Mouse (Mus musculus): Measurements from ENCODE around the gene Ifitm1. TPM values are rescaled to one million over a fixed set of nuclear protein-coding genes. Genes with fewer than 3 reads are reported as not detected.
"Not testable (repeated sequence)": the region's sequence is repeated elsewhere in the genome, so short reads cannot be mapped to it uniquely, and the experiment has no call there.

Ifitm1 gene
- polyA plus RNA-seq, 1 experiment from 2014 or later: 3.0 TPM

- H3K9me3 ChIP-seq (replicated peaks): no peaks in the 10 kb centered on the region
- H3K4me3 ChIP-seq: no peak overlapping the region
- no peaks in the 10 kb centered on the region for H3K36me3 ChIP-seq
- H3K27me3 ChIP-seq (replicated peaks): peaks cover 18% of the 10 kb centered on the region
- peaks cover 11% of the 10 kb centered on the region for H3K4me1 ChIP-seq (replicated peaks)
- H3K4me2 ChIP-seq: no peak overlapping the region
- ATAC-seq (ENCODE audit: insufficient number of reproducible peaks, low FRiP score): no peak
- no peak overlapping the region for H3K27ac ChIP-seq (ENCODE audit: poor library complexity, severe bottlenecking)
- WGBS: 75% methylated on average over 5 of the region's 5 CpGs
- no peak overlapping the region for H3K9ac ChIP-seq
These were observed 7.0 kb upstream of the Ifitm1 start for GRCm38 (mm10) chr7:140960026-140960425.

DNA sequence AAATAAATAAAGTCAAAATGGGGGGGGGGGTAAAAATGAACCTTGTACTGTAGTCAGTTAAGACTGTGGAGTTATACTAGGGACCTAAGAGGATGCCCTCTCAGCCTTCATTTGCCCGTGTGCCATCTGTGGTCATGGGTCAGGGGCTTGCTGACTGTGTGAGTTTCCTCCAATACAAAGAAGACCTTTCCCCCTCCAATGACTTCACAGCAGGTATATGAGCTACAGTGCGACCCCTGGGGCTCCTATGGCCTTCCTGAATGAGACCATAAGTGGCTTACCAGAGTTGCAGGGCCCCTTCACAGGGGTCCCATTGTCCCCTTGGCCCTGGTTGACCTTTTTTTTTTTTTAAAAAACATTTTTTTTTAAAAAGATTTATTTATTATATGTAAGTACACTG is 5.6 kb upstream of the Ifitm1 start:
- Histone ChIP-seq H3K27ac (ENCODE audit: poor library complexity, severe bottlenecking) (no peak overlapping the region), H3K4me2 (no peak overlapping the region), H3K4me3 (no peak overlapping the region), H3K36me3 (no peaks in the 10 kb centered on the region), H3K4me1 (replicated peaks) (peaks cover 2% of the 10 kb centered on the region; the same call in 1 of the 2 replicates), H3K27me3 (replicated peaks) (peaks cover 21% of the 10 kb centered on the region), H3K9me3 (replicated peaks) (no peaks in the 10 kb centered on the region), H3K9ac (no peak overlapping the region)
- 74% methylated on average over 2 of the region's 2 CpGs for WGBS
- ATAC-seq (ENCODE audit: insufficient number of reproducible peaks, low FRiP score): no peak

DNA sequence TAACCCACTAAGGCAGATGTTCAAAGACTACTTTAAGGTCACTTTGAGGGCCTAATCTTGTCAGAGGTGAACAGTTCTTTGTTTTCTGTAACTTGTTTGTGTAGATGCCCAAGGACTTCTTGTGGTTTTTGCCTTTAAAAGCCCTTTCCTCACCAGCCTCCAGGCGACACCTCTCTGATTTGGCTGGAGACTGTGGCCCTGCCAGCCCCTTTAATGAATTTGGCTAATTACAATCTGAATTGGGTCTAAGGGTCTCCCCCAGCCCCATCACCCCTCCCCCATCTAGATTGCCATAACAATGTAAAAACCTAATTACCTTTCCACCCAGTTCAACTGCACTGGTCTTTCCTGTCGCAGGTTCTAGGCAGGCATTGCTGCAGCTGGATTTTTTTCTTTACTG is 4.3 kb upstream of the Ifitm1 start:
- WGBS: 75% methylated on average over 2 of the region's 2 CpGs
- Histone ChIP-seq H3K27me3 (replicated peaks) (peaks cover 35% of the 10 kb centered on the region), H3K27ac (ENCODE audit: poor library complexity, severe bottlenecking) (no peak overlapping the region), H3K4me3 (no peak overlapping the region), H3K4me2 (no peak overlapping the region), H3K9ac (no peak overlapping the region), H3K4me1 (replicated peaks) (0 out of 2 replicates have a peak, but pooled peaks cover 2% of the 10 kb centered on the region), H3K36me3 (no peaks in the 10 kb centered on the region), H3K9me3 (replicated peaks) (no peaks in the 10 kb centered on the region)
- ATAC-seq (ENCODE audit: insufficient number of reproducible peaks, low FRiP score): no peak

DNA sequence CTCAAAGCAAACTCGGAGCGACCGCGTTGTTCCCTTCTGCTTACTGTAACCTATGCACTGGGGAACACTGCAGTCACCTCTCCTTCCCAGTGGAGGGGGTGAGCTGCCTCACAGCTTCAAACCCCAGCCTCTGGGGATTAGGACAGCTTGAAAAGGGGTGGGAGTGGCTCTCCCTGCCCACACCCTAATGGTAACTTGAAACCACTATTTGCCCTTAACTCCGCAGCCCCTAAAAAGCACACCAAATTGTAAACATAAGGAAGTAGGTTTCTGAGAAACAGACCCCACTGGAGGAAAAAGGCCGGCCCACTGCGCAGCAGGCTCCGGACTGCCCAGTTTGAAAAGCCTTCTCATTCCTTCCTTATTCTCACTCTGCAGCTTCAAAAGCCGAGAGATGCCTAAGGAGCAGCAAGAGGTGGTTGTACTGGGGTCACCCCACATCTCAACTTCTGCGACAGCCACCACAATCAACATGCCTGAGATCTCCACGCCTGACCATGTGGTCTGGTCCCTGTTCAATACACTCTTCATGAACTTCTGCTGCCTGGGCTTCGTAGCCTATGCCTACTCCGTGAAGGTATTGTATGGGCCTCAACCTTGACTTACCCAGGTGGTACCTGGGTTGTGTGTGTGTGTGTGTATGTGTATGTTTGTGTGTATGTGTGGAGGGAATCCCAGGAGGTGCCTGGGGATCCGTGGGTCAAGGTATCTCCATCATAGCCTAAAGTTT is 1.0 kb downstream of the Ifitm1 start:
- Histone ChIP-seq H3K4me1 (replicated peaks) (peaks cover 16% of the 10 kb centered on the region), H3K4me3 (no peak overlapping the region), H3K27me3 (replicated peaks) (peaks cover 52% of the 10 kb centered on the region), H3K9me3 (replicated peaks) (no peaks in the 10 kb centered on the region), H3K9ac (no peak overlapping the region), H3K36me3 (no peaks in the 10 kb centered on the region), H3K4me2 (no peak overlapping the region), H3K27ac (ENCODE audit: poor library complexity, severe bottlenecking) (no peak overlapping the region)
- no peak for ATAC-seq (ENCODE audit: insufficient number of reproducible peaks, low FRiP score)
- WGBS: 12% methylated on average over 14 of the region's 14 CpGs

DNA sequence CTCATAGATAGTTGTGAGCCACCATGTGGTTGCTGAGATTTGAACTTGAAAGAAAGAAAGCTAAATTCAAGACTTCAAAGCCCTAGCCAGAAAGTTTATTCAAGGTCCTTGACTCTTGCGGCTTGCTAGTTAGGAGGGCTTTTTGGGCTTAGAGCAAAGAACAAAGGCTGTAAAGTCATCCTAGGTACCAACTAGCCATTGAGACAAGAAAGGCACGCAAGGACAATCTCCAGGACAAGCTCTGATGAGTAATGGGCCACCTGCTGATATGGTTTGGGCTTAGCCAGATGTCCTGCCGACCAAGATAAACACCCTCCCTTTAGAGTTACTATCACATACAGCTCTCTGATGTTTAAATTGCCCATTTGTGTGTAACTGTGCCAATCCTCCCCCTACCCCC is 1.7 kb downstream of the Ifitm1 start:
- H3K4me3 ChIP-seq; H3K4me2 ChIP-seq; H3K9ac ChIP-seq; H3K36me3 ChIP-seq; ATAC-seq (ENCODE audit: insufficient number of reproducible peaks, low FRiP score); H3K9me3 ChIP-seq (replicated peaks); H3K27ac ChIP-seq (ENCODE audit: poor library complexity, severe bottlenecking): not testable (repeated sequence)
- Histone ChIP-seq H3K27me3 (replicated peaks) (peaks cover 57% of the 10 kb centered on the region), H3K4me1 (replicated peaks) (peaks cover 16% of the 10 kb centered on the region)
- 12% methylated on average over 3 of the region's 3 CpGs for WGBS

DNA sequence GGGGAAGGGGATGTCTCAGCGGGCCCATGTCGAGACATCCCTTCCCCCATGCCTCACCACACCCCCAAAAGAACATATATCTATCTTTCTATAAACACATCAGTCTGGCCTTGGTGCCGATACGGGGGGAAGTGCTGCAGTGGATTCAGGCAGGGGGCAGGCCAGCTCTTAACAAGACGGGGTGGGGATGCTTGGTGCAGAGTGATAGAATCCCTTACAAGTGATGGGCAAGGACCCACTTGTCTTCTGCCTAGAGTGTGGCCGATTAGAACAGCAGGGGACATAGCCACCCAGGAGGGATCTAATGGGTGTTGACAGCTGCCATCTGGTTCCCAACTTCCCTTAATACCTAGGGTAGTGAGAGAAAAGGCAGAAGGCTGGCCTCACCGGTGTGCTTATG is 3.9 kb downstream of the Ifitm1 start:
- no peaks in the 10 kb centered on the region for H3K9me3 ChIP-seq (replicated peaks)
- ATAC-seq (ENCODE audit: insufficient number of reproducible peaks, low FRiP score): no peak
- no peak overlapping the region for H3K4me2 ChIP-seq
- no peak overlapping the region for H3K9ac ChIP-seq
- H3K27me3 ChIP-seq (replicated peaks): peaks cover 52% of the 10 kb centered on the region
- peaks cover 16% of the 10 kb centered on the region for H3K4me1 ChIP-seq (replicated peaks)
- no peaks in the 10 kb centered on the region for H3K36me3 ChIP-seq
- WGBS: 10% methylated on average over 7 of the region's 7 CpGs
- no peak overlapping the region for H3K4me3 ChIP-seq
- H3K27ac ChIP-seq (ENCODE audit: poor library complexity, severe bottlenecking): no peak overlapping the region

DNA sequence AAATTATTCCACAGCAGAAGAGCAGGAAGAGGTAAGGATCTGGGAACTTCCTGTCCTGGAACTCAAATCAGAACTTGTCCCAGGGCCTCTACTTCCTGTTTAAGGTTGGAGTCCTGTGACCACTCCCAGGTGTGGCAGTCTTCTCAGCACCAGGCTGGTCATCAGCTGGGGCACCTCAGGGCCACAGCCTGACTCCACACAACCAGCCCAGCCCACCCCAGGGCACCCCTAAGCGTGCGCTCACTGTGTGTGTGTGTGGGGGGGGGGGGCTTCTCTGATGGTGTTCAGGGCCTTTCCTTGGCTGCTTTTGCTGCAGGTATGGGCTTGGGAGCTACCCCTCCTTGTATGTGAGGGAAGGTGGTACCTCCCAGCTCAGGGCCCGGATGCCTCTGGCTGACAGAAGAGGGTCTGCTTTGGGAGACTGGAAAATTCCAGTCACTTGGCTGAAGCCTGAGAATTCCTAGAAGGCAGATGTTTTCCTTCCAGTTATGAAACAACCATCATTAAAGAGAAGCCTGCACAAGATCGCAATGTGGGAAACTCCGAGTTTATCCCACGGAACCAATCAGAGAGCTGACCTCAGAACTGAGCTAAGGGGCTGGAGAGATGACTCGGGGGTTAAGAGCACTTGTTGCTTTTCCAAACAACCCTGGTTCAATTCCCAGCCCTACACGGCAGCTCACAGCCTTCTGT is 4.6 kb downstream of the Ifitm1 start:
- H3K9ac ChIP-seq: no peak overlapping the region
- H3K27ac ChIP-seq (ENCODE audit: poor library complexity, severe bottlenecking): peak overlapping the region; percentile 30
- peaks cover 16% of the 10 kb centered on the region for H3K4me1 ChIP-seq (replicated peaks)
- peak; percentile 62; the same call in 1 of the 2 replicates for ATAC-seq (ENCODE audit: insufficient number of reproducible peaks, low FRiP score)
- no peak overlapping the region for H3K4me3 ChIP-seq
- 53% methylated on average over 6 of the region's 8 CpGs for WGBS
- peaks cover 53% of the 10 kb centered on the region for H3K27me3 ChIP-seq (replicated peaks)
- no peak overlapping the region for H3K4me2 ChIP-seq
- H3K9me3 ChIP-seq (replicated peaks): no peaks in the 10 kb centered on the region
- H3K36me3 ChIP-seq: no peaks in the 10 kb centered on the region

DNA sequence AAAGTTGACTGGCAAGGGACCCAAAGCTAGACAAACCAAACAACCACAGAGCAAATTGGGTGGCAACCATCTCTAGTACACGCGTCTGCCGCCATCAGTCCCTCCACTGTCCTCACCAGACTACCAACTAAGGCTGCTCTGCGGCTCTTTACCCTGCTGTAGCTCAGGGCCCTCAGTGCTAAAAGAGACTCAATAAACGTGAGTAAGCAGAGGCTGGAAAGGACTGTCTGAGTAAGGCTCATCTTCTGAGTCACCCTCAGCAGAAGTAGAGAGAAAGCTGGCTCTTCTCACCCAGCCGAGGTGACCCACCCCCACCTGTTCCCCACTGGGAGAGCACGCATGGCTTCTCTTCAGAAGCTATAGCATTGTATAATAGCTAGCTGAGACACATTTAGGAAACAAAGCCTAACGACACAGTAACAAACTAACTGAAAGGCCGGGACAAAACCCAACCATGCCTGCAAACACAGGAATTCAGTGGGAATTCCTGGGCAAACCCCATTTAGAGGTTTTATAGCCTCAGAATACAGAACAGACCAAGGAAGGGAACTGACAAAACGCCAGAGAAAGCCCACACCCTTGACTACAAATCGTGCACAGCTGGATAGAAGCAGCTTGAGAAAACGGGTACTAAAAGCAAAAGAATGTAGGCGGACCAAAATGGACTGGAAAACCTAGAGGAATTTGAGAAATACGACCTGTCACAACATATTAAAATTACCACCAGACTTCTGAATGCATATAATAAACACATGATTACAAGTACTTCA is 6.6 kb downstream of the Ifitm1 start:
- Histone ChIP-seq H3K27me3 (replicated peaks) (peaks cover 35% of the 10 kb centered on the region), H3K4me2 (no peak overlapping the region)
- WGBS: 44% methylated on average over 14 of the region's 14 CpGs

DNA sequence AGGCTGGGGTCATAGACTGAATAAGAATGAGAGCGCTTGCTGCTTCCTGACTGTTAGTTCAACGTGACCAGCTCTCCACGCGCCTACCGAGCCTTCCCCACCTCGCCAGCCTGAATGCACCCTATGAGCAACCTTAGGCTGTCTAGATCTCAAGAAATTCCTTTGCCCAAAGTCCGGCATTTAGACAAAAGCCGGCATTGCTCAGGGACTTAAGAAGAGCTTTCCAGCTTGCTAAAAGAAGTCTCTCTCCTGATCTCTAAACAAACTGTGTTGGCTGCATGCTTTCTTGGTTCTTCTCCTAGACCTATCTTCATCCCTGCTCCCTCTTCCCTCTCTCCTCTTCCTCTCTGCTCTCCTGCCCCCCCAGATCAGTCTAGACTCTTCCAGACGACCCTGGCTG is 7.9 kb downstream of the Ifitm1 start:
- Histone ChIP-seq H3K4me1 (replicated peaks) (peaks cover 11% of the 10 kb centered on the region), H3K9me3 (replicated peaks) (no peaks in the 10 kb centered on the region), H3K27me3 (replicated peaks) (peaks cover 21% of the 10 kb centered on the region), H3K9ac (no peak overlapping the region), H3K4me3 (no peak overlapping the region), H3K27ac (ENCODE audit: poor library complexity, severe bottlenecking) (no peak overlapping the region), H3K36me3 (no peaks in the 10 kb centered on the region), H3K4me2 (no peak overlapping the region)
- 13% methylated on average over 9 of the region's 9 CpGs for WGBS
- ATAC-seq (ENCODE audit: insufficient number of reproducible peaks, low FRiP score): no peak

More for the DNA sequence above, 6.6 kb downstream of the Ifitm1 start:
- no peak overlapping the region for H3K27ac ChIP-seq (ENCODE audit: poor library complexity, severe bottlenecking)
- H3K9me3 ChIP-seq (replicated peaks): no peaks in the 10 kb centered on the region
- no peak overlapping the region for H3K9ac ChIP-seq
- H3K36me3 ChIP-seq: no peaks in the 10 kb centered on the region
- H3K4me3 ChIP-seq: no peak overlapping the region
- peaks cover 11% of the 10 kb centered on the region for H3K4me1 ChIP-seq (replicated peaks)
- ATAC-seq (ENCODE audit: insufficient number of reproducible peaks, low FRiP score): no peak

DNA sequence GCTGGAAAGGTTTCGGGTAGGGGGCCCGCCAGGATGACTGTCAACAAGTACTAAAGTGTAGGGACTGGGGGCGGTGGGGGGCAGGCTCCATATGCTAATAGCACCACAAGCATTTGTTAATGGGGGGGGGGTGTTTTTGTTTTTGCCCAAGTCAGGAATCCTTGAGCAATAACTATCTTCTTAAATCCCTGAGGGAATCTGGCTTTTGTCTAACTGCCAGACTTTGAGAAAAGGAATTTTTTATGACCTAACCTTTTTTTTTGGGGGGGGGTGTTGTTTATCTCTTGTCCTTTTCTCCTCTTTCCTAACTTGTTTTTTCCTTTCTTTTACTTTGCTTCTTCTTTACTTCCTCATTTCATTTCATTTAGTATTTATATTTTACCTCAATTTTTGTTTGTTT is 8.4 kb downstream of the Ifitm1 start:
- WGBS: 22% methylated on average over 3 of the region's 3 CpGs
- H3K27me3 ChIP-seq (replicated peaks): peaks cover 16% of the 10 kb centered on the region
- no peak overlapping the region for H3K9ac ChIP-seq
- no peak overlapping the region for H3K27ac ChIP-seq (ENCODE audit: poor library complexity, severe bottlenecking)
- peaks cover 11% of the 10 kb centered on the region for H3K4me1 ChIP-seq (replicated peaks)
- no peaks in the 10 kb centered on the region for H3K9me3 ChIP-seq (replicated peaks)
- ATAC-seq (ENCODE audit: insufficient number of reproducible peaks, low FRiP score): no peak
- H3K36me3 ChIP-seq: no peaks in the 10 kb centered on the region
- H3K4me3 ChIP-seq: no peak overlapping the region
- H3K4me2 ChIP-seq: no peak overlapping the region

DNA sequence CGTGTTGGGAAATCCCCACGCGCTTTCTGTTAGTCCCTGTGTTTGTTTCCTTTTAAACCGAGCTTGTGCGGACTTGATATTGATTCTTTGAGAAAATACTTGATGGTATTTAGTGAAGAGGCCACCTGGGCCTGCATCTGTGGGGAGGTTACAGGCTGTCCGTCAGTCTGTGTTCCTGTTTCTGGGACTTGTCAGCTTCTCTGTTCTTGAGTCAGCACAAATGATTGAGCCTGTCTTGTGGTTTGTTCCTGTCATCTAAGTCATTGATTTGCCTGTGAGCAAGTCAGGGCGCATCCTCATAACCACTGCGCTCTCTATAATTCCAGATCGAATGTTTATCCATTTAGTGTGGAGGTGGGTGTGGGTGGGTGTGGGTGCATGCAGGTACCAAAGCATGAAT is 9.7 kb downstream of the Ifitm1 start:
- 83% methylated on average over 9 of the region's 9 CpGs for WGBS
- not testable (repeated sequence) for ATAC-seq (ENCODE audit: insufficient number of reproducible peaks, low FRiP score); H3K4me3 ChIP-seq; H3K36me3 ChIP-seq; H3K4me1 ChIP-seq (replicated peaks); H3K9me3 ChIP-seq (replicated peaks); H3K9ac ChIP-seq; H3K4me2 ChIP-seq; H3K27ac ChIP-seq (ENCODE audit: poor library complexity, severe bottlenecking)
- H3K27me3 ChIP-seq (replicated peaks): peaks cover 14% of the 10 kb centered on the region
